Mouse (Mus musculus) brain, embryonic 18.5 days (tissue): ENCODE measurements at regions not wholly inside any gene's neighbourhood (a gene's known extent, or its start where the extent isn't known, plus 50 kb on each side); places are given as distances from the start of the nearest gene placed in this dataset.

ENCODE experiments used
- DNase-seq: peaks from one replicate; pipeline ENCODE4 v3.0.0-alpha.2; 2012; ENCODE audit warnings: low read depth, low spot score

DNA sequence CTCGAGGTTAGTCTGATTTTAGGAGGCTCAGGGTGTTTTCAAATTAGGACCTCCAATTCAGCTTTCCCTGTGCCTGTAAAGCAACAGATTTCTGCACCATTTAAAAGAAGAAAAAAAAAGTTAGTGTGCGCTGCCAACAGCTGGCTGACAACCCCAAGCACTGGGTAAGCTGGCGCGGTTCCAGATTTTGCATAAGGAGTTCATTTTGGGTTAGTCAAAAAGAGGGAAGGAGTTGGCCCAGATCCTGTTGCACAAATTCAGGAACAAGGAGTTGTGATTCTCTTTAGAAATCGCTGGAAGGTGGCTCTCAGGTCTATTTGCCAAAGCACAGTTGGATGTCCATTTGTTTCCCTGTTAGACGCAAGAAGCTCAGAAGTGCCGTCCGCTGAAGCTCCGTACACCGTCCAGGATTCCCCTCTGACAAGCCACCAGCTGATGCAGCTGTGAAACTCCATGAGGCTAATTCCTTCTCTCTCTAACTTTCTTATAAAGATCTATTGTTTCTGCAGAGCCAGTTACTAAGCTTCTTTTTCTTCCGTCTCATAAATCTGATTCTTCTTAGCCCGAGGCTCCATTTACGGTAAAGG is 184.6 kb downstream of the Cand1 start:
- DNase-seq: peak; percentile 66

DNA sequence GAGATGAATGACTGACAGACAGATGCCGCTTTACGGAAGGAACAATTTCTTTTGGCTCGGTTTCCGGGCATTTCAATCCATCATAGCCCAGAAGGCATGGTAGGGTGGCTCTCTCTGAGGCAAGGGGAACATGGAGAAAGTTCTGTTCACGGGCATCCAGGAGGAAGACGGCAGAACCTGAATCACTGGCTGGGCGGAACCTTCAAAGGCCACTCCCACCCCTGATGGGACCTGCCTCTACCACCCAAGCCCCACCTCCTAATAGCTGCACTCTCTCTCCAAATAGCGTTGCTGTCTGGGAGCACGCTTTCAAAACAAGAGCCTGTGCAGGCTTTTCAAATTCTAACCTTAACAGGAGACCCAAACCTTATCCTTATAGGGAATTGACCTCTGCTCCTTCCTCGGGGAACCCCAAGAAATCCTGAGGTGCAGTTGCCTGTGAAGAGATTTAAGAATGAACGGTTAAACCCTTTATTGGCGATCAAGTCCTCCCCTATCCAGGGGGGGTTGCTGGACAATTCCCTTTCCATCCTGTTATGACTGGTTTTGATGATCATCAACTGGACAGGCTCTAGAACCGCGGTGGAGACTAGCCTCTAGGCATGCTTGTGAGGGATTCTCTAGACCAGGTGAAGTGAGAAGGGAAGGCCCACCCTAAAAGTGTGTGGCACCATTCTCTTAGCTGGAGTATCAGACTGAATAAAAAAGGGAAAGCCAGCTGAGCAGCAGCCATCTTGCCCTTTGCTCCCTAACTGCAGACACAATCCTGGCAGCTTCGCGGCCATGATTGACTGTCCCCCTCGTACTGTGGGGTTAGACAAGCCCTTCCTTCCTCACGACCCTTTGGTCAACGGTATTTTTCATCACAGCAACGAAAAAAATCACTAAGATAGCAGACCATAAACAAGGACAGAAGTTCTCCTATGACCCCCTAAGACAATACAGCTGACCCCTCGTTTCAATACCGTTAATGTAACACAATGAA is 184.5 kb upstream of the Dyrk2 start:
- DNase-seq: no peak

DNA sequence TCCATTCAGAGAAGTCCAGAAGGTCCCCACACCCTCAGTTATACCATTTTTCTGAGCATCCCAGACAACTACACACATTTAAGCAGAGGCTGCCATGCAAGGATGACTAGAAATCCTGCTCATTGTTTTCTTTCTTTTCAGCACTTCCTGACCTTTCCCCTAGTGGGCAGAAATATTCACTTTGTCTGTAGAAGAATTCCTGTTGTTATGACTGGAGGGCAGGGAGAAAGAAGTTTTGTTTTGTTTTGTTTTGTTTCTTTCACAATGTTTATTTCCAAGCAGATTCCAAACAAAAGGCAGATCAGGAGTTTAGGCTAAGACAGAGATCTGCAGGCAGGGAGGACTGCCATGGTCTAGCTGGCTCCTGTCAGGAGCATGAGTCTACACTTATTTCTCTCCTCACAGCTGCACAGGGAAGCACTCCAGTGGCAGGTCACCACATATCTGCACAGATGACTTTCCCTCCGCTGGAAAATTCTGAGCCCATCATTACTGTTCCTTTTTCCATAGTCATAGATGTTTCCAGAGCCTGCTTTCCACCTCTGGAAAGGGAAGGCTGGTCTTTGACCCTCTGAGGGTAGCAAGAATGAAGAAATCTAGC is 182.5 kb upstream of the Dyrk2 start:
- DNase-seq: no peak

DNA sequence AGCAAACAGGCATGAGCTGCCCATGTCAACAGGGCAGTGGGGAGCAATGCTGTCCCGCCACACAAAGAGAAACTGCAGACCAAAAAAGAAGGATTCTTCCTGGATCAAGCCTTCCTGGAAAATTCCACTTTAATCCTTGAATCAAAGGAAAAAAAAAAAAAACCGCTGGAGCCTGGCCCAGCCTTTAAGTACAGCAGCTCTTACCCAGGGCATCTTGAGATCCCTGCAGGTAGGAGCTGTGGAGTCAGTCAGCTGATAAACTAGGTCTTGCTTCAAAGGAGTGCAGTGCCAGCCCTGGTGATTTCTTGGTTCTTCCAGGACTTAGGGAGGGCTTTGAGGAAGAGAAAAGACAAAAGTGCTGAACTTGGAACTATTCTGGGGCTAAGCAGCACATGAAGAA is 181.6 kb upstream of the Dyrk2 start:
- DNase-seq: no peak

DNA sequence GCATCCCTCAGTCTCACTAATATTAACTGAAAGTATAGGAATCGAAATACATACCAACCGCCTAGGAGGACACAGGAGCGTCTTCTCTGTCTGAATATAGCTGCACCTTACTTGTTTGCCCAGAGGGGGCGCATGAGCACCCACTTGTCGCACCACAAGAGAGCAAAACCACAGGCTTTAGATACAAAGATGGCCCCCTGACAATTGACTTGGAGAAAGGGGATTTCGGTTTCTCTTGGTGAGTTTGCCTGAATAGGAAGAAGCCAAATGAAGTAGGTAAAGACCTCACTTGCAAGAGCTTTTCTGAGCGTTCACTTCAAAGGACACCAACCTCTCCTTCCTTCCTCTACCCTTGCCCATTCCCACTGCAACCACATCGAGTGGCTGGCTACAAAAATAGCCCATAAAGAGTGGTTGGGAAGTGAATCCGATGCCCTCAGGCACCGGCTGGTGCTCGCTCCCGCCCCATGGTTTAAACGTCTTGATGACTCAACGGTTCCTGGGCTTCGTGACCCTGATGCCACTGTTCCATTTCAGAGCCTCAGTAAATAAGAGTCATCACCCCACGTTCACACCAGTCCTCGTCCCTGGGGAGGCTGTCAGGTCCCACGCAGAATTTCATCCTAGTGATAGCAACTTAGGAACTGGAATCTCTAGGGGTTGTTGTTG is 180.1 kb upstream of the Dyrk2 start:
- DNase-seq: no peak

DNA sequence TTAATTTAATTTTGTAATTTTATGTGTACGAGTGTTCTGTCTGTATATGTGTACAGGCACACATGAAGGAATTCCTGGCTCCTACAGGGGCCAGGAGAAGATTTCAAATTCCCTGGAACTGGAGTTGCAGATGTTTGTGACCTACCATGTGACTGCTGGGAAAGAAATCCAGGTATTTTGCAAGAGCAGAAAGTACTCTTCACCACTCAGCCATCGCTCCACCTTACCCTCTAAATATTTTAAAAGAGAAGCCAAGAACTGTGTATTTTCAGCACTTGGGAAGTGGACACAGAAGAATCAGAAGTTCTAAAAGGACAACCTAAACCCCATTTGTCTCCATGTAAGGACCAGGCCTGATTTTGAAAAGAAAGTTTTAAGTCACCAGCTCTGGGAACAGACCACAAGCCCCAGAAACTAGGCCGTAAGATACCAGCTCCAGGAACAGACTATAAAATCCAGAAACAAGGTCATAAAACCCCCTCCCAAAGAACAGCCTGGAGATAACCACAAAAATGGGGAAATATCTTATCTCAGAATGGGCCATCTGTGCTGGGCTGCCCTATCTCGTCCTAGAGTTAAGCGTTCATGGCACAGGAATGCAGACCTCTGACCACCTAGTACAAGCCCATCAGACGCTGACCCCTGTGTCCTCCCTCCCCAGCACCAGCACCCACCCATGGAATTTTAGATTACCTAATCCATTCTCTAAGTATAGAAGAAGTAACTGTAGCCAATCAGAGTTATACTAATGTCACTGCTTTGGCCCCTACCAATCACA is 178.8 kb upstream of the Dyrk2 start:
- no peak for DNase-seq

DNA sequence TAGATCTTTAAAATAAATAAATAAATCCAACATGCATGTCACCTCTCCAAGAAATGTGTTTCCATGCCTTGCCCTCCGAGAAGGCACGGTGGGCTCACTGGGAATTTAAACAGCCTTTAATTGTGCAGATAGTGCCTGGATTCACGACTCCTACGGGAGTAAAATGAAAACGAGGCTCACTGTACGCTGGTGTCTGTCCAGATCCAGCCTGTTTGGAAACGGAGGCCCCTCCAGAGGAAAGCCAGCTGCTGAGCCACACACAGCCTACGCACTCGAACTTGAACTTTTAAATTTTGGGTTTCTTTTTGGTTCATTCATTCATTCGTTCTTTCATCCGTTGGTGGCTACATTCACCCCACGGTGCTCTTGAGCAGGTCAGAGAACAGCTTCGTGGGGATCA is 175.1 kb upstream of the Dyrk2 start:
- no peak for DNase-seq

DNA sequence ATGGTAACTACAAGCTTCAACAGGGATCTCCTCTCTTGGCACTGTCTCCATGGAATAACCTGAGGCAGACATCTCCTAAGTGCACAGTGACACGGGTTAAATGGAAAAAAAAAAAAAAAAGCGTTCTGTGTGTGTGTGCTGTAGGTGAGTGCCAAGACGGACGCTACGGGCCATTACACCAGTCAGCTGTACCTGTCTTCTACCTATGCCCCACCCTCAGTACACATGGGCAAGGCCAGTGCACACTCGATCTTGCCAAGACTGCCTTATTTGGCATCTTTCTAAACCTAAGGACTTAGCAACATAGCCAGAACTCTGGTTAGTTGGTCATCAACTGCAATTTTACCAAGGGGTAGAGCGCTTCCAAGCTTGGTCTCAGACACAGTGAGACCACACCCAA is 173.1 kb upstream of the Dyrk2 start:
- DNase-seq: no peak

DNA sequence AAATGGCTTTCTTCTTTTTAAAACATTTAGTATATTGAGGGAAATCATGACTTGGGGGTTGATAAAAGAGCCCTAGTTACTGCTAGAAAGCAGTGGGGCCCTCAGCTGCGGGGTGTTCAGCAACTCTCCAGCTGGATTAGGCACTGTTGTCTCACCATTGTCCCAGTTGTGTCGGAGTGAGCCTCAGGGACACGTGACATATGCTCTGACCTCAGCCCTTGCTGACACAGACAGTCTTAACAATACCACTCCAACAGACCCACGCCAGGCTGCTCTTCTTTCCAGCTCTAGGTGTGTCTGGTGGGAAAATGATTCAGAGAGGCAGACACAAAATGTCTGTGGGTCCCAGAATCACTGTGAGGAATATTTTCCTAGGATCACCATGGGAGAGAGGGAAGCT is 170.2 kb upstream of the Dyrk2 start:
- DNase-seq: no peak

DNA sequence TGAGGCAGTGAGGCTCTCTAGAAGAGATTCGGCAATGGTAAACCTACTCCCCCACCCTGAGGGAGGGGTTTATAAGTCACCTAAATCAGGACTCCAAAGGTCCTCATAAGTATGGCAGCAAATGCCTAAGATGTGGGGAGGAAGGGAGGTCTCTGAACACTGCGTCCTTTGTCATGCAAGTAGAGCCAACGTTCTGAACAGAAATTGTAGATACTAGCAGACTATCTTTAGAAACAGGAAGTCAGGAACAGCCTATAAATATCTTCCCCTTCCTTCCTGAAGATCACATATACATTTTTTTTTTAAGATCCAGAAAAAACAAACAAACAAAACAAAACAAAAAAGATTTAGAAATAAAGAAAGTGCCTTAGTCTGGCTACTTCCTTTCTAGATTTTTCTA is 169.7 kb upstream of the Dyrk2 start:
- no peak for DNase-seq

DNA sequence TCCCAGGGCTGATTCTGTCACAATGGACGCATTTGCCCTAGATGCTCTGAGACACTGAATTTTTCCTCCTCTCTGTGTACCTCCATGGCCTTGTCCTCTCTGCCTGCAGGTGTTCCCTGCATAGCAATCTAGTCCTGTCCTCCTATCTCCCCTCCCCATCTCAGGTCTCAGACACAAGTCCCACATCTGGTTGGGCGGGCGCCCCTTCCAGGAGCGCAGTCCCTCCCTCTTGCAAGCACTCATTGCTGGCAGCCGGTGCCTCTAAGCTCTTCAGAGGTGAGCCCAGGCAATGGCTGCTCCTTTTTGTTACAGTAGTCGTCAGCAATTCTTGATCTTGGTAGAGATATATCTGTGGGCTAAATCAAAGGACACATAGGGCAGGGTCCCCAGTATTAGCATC is 169.0 kb upstream of the Dyrk2 start:
- no peak for DNase-seq

DNA sequence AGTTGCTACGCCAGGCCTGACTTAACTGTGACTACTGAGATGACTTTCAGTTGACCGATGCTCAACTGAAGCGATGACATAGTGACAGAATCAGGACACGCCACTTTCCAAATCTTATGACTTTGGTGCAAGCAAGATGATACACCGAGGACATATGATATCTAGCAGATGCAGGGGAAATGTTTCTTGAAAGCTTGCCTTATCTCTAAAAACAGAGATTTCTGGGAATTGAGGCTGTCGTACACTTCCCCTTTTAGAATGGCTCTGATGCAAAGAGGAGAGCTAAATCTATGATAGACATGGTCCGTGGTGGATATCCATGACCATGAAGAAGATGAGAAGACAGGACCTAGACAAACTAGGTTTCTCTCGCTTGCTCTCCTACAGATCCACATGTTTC is 167.8 kb upstream of the Dyrk2 start:
- no peak for DNase-seq

DNA sequence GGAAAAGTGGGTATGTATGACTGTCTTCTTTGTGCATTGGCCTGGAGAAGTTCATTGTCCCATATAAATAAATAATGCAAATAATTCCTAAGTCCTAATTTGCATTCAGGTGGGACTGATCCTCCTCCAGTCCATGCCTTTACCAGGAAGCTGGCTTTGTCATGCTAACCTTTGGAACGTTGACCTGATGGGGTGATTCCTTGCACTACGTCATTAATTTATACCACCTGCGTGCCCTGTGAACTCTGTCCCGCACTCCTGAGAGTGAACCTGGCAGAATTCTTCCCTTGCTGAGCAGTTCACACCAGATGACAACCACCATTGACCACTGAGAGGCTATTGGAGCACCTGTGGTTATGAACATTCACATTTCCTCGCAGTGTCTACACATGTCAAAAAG is 165.9 kb upstream of the Dyrk2 start:
- no peak for DNase-seq

DNA sequence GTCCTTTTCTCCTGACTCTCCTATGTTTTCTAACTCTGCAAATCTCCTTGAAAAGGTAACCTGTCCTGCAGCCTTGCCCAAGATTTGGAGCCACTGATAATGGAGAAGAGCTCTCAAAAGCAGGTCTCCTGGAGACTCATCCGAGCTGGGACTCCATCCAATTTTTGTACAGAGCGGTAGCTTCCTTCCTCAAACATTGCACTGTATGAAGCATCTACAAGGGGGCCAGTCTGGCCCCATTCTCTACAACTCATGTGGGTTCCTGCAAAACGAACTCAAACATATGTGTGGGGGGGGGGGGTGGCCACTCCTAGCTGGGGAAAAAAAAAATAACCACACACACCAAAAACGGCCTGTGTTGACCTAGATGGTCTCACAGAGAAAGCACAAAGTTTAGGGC is 164.4 kb upstream of the Dyrk2 start:
- DNase-seq: no peak

DNA sequence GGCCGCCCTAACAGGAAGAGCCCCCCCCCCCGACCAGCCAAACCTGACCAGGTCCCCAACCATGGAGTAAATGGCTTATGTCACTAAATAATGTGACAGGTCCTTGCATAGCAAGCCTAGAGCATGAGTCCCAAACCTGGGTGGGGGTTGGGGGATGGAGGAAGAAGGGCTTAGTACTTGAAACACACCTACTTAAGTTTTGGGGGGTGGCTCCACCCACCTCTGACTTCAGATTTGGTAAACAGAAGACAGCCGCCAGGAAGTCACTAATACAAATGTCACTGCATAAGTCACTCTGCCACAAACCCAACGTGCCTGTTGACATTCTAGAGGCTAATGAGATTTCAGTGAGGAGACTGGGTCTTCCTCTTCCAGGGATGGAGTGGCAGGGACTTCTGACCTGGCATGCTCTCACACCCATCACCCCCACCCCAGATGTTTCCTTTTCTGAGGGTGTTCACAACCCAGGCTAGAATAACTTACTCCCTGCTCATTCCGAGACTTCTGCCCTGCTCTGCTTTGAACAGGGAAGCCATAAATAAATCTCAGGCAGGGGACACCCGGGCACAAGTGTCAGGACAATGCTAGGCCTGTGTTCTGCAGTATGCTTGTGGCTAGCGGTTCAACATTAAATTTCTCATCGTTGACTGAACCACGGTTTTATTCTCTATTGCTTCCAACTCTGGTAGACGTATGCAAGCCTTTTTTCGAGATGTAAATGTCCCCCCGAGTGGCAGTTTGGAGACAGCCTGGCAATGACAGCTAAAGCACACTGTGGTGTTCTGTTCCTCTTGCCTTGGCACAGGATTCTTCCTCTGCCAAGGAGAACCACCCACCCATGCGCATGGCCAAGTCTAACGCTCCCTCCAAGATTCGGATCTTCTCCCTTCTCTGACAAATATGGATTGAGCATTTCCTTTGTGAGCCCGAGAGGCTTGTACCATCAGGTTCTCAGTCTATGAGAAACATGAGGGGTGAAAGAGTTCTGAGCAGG is 161.6 kb upstream of the Dyrk2 start:
- DNase-seq: no peak

DNA sequence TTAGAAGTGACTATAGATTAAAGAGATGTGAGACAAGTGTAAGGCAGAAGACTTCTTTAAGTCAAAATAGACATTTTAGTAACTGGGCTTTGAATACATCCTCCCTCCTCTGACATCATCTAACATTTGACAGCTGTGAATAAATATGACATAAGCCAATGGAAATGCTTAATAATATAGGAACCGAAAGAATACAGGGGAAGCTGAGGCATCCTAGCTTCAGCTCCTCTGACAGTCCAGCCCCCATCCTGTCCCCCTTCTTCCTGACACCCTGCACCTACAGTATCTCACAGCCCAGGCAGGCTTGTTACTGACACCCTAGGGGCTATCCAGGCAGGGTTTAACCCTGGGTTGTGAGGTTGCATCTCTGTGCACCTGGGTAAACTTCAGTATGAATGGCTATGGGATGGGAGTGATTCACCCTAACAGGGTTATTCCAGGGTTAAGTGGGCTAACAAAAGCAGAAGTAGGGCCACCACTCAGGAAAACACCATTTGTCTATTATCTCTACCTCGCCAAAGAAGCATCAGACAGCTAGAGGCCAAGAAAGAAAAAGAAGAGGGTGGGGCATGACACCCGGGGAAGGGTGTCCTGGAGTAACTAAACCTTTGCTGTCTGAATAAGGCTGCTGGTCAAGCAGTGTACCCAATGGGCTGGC is 158.6 kb upstream of the Dyrk2 start:
- DNase-seq: no peak

DNA sequence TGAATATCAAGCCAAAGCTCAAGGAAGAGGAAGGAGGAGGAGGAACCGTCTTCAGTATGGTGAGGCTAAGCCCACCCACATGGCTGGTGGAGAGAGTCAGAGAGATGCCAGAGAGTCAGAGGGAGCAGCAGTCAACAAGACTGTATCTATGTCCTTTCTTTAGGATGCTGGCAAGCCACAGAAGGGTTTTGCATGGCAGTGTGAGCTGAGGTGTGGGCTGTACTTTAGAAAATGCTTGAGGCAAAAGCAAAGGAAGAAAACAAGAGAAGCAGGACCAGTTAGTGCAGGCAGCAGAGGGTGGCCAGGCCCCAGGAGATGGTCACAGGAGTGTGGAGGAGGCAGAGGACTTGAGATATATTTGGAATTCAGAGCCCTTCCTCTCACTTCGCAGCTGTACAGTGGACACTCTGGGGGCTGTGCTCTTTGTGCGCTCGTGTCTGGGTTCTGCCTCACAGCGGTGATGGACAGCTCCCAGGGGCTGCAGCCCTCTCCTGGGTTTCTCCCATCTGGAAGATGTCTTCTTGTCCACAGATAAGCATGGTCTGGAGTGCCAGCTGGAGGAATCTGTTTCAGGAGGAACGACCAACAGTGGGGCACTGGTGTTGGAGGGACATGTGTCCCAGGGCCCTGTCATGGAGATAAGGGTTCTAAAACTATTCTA is 157.4 kb upstream of the Dyrk2 start:
- DNase-seq: no peak

DNA sequence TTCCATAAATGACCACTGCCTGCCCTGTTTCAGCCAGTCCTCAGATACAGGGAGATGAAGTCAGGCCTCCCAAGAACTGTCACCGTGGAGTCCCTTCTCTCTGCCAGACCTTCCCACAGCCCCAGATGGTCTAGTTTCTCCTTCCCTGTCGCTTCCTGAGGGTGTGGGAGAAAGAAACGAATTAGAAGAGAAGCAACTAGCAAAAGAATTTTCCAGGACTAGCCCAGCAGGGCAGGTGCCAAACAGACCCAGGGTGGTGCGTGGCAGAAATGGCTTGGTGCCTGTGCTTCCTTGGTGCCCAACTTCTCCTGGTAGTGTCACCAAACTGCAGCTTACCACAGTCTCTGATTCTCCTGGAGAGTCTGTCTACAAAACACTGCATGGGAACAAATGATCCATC is 156.3 kb upstream of the Dyrk2 start:
- DNase-seq: no peak

DNA sequence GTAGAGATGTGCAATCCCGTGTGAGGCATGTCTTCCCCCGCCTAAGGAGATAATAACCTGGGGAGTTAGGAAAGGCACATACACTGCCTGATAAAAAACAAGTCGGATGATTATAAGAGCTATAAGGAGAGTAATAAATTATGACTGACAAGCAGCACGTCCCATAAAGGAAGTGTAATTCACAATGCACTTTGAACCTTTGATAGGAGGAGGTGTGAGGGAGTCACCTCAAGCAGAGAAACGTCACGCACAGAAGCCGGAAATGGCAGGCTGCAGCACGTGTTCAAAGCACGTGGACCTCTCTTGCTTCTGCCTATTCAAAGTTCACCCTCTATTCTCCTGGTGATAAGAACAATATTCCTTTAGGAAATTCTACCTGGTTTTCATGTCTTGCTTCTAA is 154.4 kb upstream of the Dyrk2 start:
- no peak for DNase-seq
